Mouse (Mus musculus): ENCODE measurements around the gene Tfdp2. TPM values are rescaled to one million over a fixed set of nuclear protein-coding genes. Genes with fewer than 3 reads are reported as not detected.

Tfdp2 gene
- polyA plus RNA-seq, 2 experiments = 15.5 to 33.0 TPM

GRCm38 (mm10) chr9:96259017-96259512, 63.0 kb downstream of the Tfdp2 start:
- H3K9ac ChIP-seq (ENCODE audit: low read depth, low read length, severe bottlenecking) = peak overlapping the region; percentile 45
- no peaks in the 10 kb centered on the region for H3K4me1 ChIP-seq (ENCODE audit: control insufficient read depth, insufficient read depth, low read length)
- H3K9me3 ChIP-seq (ENCODE audit: control insufficient read depth, low read length) = no peaks in the 10 kb centered on the region
- no peak for TF ChIP-seq POLR2A (IDR thresholded peaks at IDR 0.05; ENCODE audit: borderline replicate concordance, extremely low read depth, insufficient read depth, insufficient read length)
- no peaks in the 10 kb centered on the region for H3K27me3 ChIP-seq (ENCODE audit: control insufficient read depth, insufficient read depth, low read length)
- no peak overlapping the region for H3K27ac ChIP-seq (replicated peaks; ENCODE audit: low read depth, low read length)
- 2% methylated on average over 5 of the region's 5 CpGs for WGBS
- H3K36me3 ChIP-seq (ENCODE audit: control insufficient read depth, insufficient read depth, low read length) = no peaks in the 10 kb centered on the region
- peak overlapping the region; percentile 55 for H3K4me2 ChIP-seq (replicated peaks; ENCODE audit: low read depth, low read length, severe bottlenecking)
- ATAC-seq (ENCODE audit: low FRiP score, low read depth) = peak; percentile 78
- peak; percentile 83 for DNase-seq (ENCODE audit: low spot score)
- peak overlapping the region; percentile 47 for H3K4me3 ChIP-seq (replicated peaks; ENCODE audit: low read length)

- Histone ChIP-seq H3K9me3 (ENCODE audit: control insufficient read depth, low read length) (no peaks in the 10 kb centered on the region), H3K27me3 (ENCODE audit: control insufficient read depth, insufficient read depth, low read length) (no peaks in the 10 kb centered on the region), H3K36me3 (ENCODE audit: control insufficient read depth, insufficient read depth, low read length) (no peaks in the 10 kb centered on the region), H3K27ac (replicated peaks; ENCODE audit: low read depth, low read length) (no peak overlapping the region), H3K4me2 (replicated peaks; ENCODE audit: low read depth, low read length, severe bottlenecking) (peak overlapping the region; percentile 55), H3K9ac (ENCODE audit: low read depth, low read length, severe bottlenecking) (peak overlapping the region; percentile 48), H3K4me1 (ENCODE audit: control insufficient read depth, insufficient read depth, low read length) (no peaks in the 10 kb centered on the region), H3K4me3 (replicated peaks; ENCODE audit: low read length) (peak overlapping the region; percentile 47)
- 2% methylated on average over 10 of the region's 10 CpGs for WGBS
- TF ChIP-seq POLR2A (IDR thresholded peaks at IDR 0.05; ENCODE audit: borderline replicate concordance, extremely low read depth, insufficient read depth, insufficient read length) = no peak
- ATAC-seq (ENCODE audit: low FRiP score, low read depth) (no peak), DNase-seq (ENCODE audit: low spot score) (no peak)
These were observed 63.9 kb downstream of the Tfdp2 start for GRCm38 (mm10) chr9:96259753-96260520.

- Histone ChIP-seq H3K4me1 (ENCODE audit: control insufficient read depth, insufficient read depth, low read length) (no peaks in the 10 kb centered on the region), H3K9ac (ENCODE audit: low read depth, low read length, severe bottlenecking) (no peak overlapping the region), H3K9me3 (ENCODE audit: control insufficient read depth, low read length) (no peaks in the 10 kb centered on the region), H3K27ac (replicated peaks; ENCODE audit: low read depth, low read length) (no peak overlapping the region), H3K4me3 (replicated peaks; ENCODE audit: low read length) (no peak overlapping the region), H3K4me2 (replicated peaks; ENCODE audit: low read depth, low read length, severe bottlenecking) (no peak overlapping the region), H3K36me3 (ENCODE audit: control insufficient read depth, insufficient read depth, low read length) (no peaks in the 10 kb centered on the region), H3K27me3 (ENCODE audit: control insufficient read depth, insufficient read depth, low read length) (no peaks in the 10 kb centered on the region)
- no peak for TF ChIP-seq POLR2A (IDR thresholded peaks at IDR 0.05; ENCODE audit: borderline replicate concordance, extremely low read depth, insufficient read depth, insufficient read length)
- DNase-seq (ENCODE audit: low spot score) (no peak), ATAC-seq (ENCODE audit: low FRiP score, low read depth) (no peak)
- 63% methylated on average over 4 of the region's 4 CpGs for WGBS
These were observed 65.0 kb downstream of the Tfdp2 start for GRCm38 (mm10) chr9:96261101-96261500.

GRCm38 (mm10) chr9:96261980-96262379, 65.9 kb downstream of the Tfdp2 start:
- ATAC-seq (ENCODE audit: low FRiP score, low read depth) = no peak
- 94% methylated on average over 6 of the region's 6 CpGs for WGBS
- H3K36me3 ChIP-seq (ENCODE audit: control insufficient read depth, insufficient read depth, low read length) = no peaks in the 10 kb centered on the region

GRCm38 (mm10) chr9:96266793-96267558, 70.9 kb downstream of the Tfdp2 start:
- H3K36me3 ChIP-seq (ENCODE audit: control insufficient read depth, insufficient read depth, low read length) = no peaks in the 10 kb centered on the region
- H3K4me1 ChIP-seq (ENCODE audit: control insufficient read depth, insufficient read depth, low read length) = no peaks in the 10 kb centered on the region
- no peak overlapping the region for H3K4me2 ChIP-seq (replicated peaks; ENCODE audit: low read depth, low read length, severe bottlenecking)
- no peak overlapping the region for H3K9ac ChIP-seq (ENCODE audit: low read depth, low read length, severe bottlenecking)
- no peak for TF ChIP-seq POLR2A (IDR thresholded peaks at IDR 0.05; ENCODE audit: borderline replicate concordance, extremely low read depth, insufficient read depth, insufficient read length)
- H3K27ac ChIP-seq (replicated peaks; ENCODE audit: low read depth, low read length) = no peak overlapping the region
- WGBS = 88% methylated on average over 6 of the region's 6 CpGs
- H3K27me3 ChIP-seq (ENCODE audit: control insufficient read depth, insufficient read depth, low read length) = no peaks in the 10 kb centered on the region
- H3K9me3 ChIP-seq (ENCODE audit: control insufficient read depth, low read length) = no peaks in the 10 kb centered on the region
- no peak for DNase-seq (ENCODE audit: low spot score)
- no peak for ATAC-seq (ENCODE audit: low FRiP score, low read depth)
- no peak overlapping the region for H3K4me3 ChIP-seq (replicated peaks; ENCODE audit: low read length)

More at GRCm38 (mm10) chr9:96261980-96262379, 65.9 kb downstream of the Tfdp2 start:
- Histone ChIP-seq H3K9ac (ENCODE audit: low read depth, low read length, severe bottlenecking) (no peak overlapping the region), H3K9me3 (ENCODE audit: control insufficient read depth, low read length) (no peaks in the 10 kb centered on the region), H3K4me1 (ENCODE audit: control insufficient read depth, insufficient read depth, low read length) (no peaks in the 10 kb centered on the region), H3K27ac (replicated peaks; ENCODE audit: low read depth, low read length) (no peak overlapping the region), H3K27me3 (ENCODE audit: control insufficient read depth, insufficient read depth, low read length) (no peaks in the 10 kb centered on the region), H3K4me2 (replicated peaks; ENCODE audit: low read depth, low read length, severe bottlenecking) (no peak overlapping the region), H3K4me3 (replicated peaks; ENCODE audit: low read length) (no peak overlapping the region)
- DNase-seq (ENCODE audit: low spot score) = no peak
- TF ChIP-seq POLR2A (IDR thresholded peaks at IDR 0.05; ENCODE audit: borderline replicate concordance, extremely low read depth, insufficient read depth, insufficient read length) = no peak

All from limb, embryonic 14.5 days (tissue).